Mouse (Mus musculus) embryonic facial prominence, embryonic 12.5 days (tissue): ENCODE data around the gene Stox2. TPM values are rescaled to one million over a fixed set of nuclear protein-coding genes. Genes with fewer than 3 reads are reported as not detected.

Experiments used
- ATAC-seq: fragments of 200-750 bp; cut with Nextera tagmentation; 2 replicates; pipeline ENCODE4 v1.8.0; 2017; ENCODE audit not compliant: insufficient number of reproducible peaks, insufficient read depth, low FRiP score, low TSS enrichment
- H3K27ac ChIP-seq: fragments of 300-500 bp; sonication (generic); 2 replicates; pipeline ENCODE4 v1.5.1; 2016; ENCODE audit warnings: mild to moderate bottlenecking
- H3K27me3 ChIP-seq: fragments of 300-500 bp; sonication (generic); 2 replicates; pipeline ENCODE4 v1.6.1; 2016; ENCODE audit warnings: mild to moderate bottlenecking, moderate library complexity
- H3K36me3 ChIP-seq: fragments of 300-500 bp; sonication (generic); 2 replicates; pipeline ENCODE4 v1.6.1; 2016; ENCODE audit warnings: mild to moderate bottlenecking
- H3K4me1 ChIP-seq: fragments of 300-500 bp; sonication (generic); 2 replicates; pipeline ENCODE4 v1.6.1; 2016
- H3K4me2 ChIP-seq: fragments of 300-500 bp; sonication (generic); replicated peaks from 2 replicates; pipeline ENCODE4 v1.6.1; 2016; ENCODE audit warnings: mild to moderate bottlenecking, moderate library complexity
- H3K4me3 ChIP-seq: fragments of 300-500 bp; sonication (generic); 2 replicates; pipeline ENCODE4 v1.5.1; 2016; ENCODE audit warnings: mild to moderate bottlenecking
- H3K9ac ChIP-seq: fragments of 300-500 bp; sonication (generic); 2 replicates; pipeline ENCODE4 v1.6.1; 2016; ENCODE audit warnings: mild to moderate bottlenecking, moderate library complexity
- H3K9me3 ChIP-seq: fragments of 300-500 bp; sonication (generic); 2 replicates; pipeline ENCODE4 v1.6.1; 2016; ENCODE audit warnings: mild to moderate bottlenecking, moderate library complexity
- WGBS: fragments of 180-500 bp; shearing (Covaris S2); methylation state at CpG from one replicate; pipeline ENCODE4 v1.1.7; 2016; 5-methylcytosine and 5-hydroxymethylcytosine counted together
- polyA plus RNA-seq: library from polyadenylated mRNA; unstranded; fragments of >200 nt; fragmentation: Nextera tagmentation; extraction: Ambion mirVana; gene quantifications from 2 replicates; pipeline ENCODE4 v1.2.1, GENCODE M21; 2016

The Stox2 gene
- polyA plus RNA-seq, 1 experiment from 2014 or later: 23.9 TPM

GRCm38 (mm10) chr8:47154521-47154920, 291.6 kb downstream of the Stox2 start:
- Histone ChIP-seq H3K27me3 (no peaks in the 10 kb centered on the region), H3K4me3 (no peak overlapping the region), H3K27ac (no peak overlapping the region), H3K9ac (no peak overlapping the region), H3K4me2 (no peak overlapping the region), H3K9me3 (peaks cover 11% of the 10 kb centered on the region), H3K36me3 (no peaks in the 10 kb centered on the region), H3K4me1 (no peaks in the 10 kb centered on the region)
- 95% methylated on average over 2 of the region's 2 CpGs for WGBS
- no peak for ATAC-seq

DNA sequence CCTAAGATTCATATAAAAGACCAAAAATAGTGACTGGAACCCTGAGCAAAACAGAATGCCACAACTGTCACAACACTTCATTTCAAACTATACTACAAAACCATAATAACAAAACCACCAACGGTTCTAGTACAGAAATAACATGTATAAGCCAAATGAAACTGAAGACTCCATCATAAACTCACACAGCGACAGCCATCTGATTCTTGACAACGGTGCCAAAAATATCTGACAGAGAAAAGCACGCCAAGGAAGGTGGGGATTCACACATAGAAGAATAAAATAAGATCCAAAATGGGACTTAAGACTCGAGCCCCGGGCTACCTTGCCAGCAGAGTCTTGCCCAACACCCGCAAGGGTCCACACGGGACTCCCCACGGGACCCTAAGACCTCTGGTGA, 300.9 kb downstream of the Stox2 start:
- no peaks in the 10 kb centered on the region for H3K36me3 ChIP-seq
- H3K4me2 ChIP-seq: no peak overlapping the region
- H3K4me1 ChIP-seq: no peaks in the 10 kb centered on the region
- no peaks in the 10 kb centered on the region for H3K9me3 ChIP-seq
- ATAC-seq: no peak
- no peaks in the 10 kb centered on the region for H3K27me3 ChIP-seq
- WGBS: 91% methylated on average over 9 of the region's 9 CpGs
- H3K27ac ChIP-seq: no peak overlapping the region
- no peak overlapping the region for H3K4me3 ChIP-seq
- H3K9ac ChIP-seq: no peak overlapping the region

DNA sequence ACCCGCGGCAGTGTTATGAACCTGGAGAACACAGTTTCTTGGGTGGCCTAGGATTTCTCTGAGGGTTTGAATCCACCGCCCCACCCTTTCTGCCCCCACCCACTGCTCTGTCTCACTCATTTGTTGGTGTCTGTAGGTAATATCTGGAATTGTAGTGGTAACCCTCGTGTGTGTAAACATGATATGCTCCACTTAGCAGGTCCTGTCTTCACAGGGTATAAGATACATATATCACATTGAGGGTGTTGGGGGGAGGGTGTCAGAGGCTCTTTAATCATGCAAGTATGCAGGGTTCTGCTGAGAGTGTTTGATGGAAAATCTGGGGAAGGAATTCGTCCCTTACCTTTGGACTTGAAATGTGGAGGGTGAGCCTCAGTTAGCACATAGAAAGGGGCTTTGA, 310.1 kb downstream of the Stox2 start:
- Histone ChIP-seq H3K4me3 (no peak overlapping the region), H3K9me3 (no peaks in the 10 kb centered on the region), H3K4me1 (peaks cover 17% of the 10 kb centered on the region; the same call in 1 of the 2 replicates), H3K9ac (no peak overlapping the region), H3K4me2 (peak overlapping the region; percentile 53), H3K27ac (no peak overlapping the region), H3K36me3 (no peaks in the 10 kb centered on the region), H3K27me3 (no peaks in the 10 kb centered on the region)
- no peak for ATAC-seq
- 22% methylated on average over 5 of the region's 5 CpGs for WGBS

DNA sequence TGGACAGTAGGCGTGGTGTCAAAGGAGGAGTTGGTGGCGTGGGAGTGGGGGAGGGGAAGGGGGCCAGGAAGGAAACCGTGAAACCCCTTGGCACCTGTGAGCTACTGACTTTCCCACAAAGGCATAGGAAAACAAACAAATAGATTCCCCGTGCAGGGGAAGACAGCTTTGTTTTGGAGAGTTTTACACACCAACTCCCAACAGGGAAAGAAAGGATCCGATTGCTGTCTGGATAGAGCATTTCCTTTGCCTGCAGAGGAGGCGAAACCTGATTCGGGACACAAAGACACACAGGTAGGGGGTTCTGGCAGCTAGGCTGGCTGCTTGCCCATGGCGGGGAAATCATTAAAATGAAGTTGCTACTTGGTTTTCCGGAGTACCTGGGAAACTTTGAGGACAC, 310.6 kb downstream of the Stox2 start:
- H3K4me3 ChIP-seq: peak overlapping the region; percentile 25
- no peak for ATAC-seq
- H3K4me1 ChIP-seq: peaks cover 17% of the 10 kb centered on the region; the same call in 1 of the 2 replicates
- H3K27ac ChIP-seq: no peak overlapping the region
- no peaks in the 10 kb centered on the region for H3K9me3 ChIP-seq
- 3% methylated on average over 9 of the region's 9 CpGs for WGBS
- no peak overlapping the region for H3K9ac ChIP-seq
- H3K4me2 ChIP-seq: peak overlapping the region; percentile 53
- no peaks in the 10 kb centered on the region for H3K27me3 ChIP-seq
- no peaks in the 10 kb centered on the region for H3K36me3 ChIP-seq

- Histone ChIP-seq H3K4me3 (0 out of 2 replicates have a peak overlapping the region, but pooled peaks have one; percentile 25), H3K27me3 (no peaks in the 10 kb centered on the region), H3K9me3 (no peaks in the 10 kb centered on the region), H3K4me2 (peak overlapping the region; percentile 53), H3K4me1 (peaks cover 17% of the 10 kb centered on the region; the same call in 1 of the 2 replicates), H3K36me3 (no peaks in the 10 kb centered on the region), H3K27ac (no peak overlapping the region), H3K9ac (no peak overlapping the region)
- 15% methylated on average over 11 of the region's 11 CpGs for WGBS
- ATAC-seq: 0 out of 2 replicates have a peak, but pooled peaks have one; percentile 35
Measured at GRCm38 (mm10) chr8:47134736-47135135, 311.4 kb downstream of the Stox2 start.

DNA sequence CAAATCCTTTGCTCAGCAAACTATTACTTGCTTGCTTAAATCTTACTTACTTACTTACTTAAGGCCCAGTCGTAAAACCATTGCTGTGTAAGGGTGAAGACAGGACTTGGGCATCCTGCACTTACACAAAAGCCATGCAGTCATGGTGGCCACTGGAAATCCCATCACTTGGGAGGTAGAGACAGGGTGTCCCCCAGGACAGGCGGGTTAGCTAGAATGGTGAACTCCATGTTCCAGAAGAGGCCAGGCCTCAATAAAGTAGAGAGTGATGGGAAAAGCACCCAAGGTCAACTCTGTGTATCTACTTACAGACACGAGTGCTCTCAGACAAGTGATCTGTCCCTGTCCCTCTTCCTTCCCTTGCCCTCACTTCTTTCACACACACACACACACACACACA, 312.8 kb downstream of the Stox2 start:
- no peaks in the 10 kb centered on the region for H3K9me3 ChIP-seq
- H3K4me3 ChIP-seq: no peak overlapping the region
- H3K9ac ChIP-seq: no peak overlapping the region
- H3K36me3 ChIP-seq: no peaks in the 10 kb centered on the region
- no peak for ATAC-seq
- no peaks in the 10 kb centered on the region for H3K27me3 ChIP-seq
- H3K4me2 ChIP-seq: no peak overlapping the region
- H3K4me1 ChIP-seq: peaks cover 17% of the 10 kb centered on the region; the same call in 1 of the 2 replicates
- H3K27ac ChIP-seq: no peak overlapping the region
- 83% methylated on average over 3 of the region's 3 CpGs for WGBS

Other genes starting within 250 kb of the Stox2 start
- 40.6 and 42.3 TPM in 2 replicates for gene Trappc11, start 87.1 kb upstream of the Stox2 start, polyA plus RNA-seq
- 42.1 and 45.1 TPM in 2 replicates for gene Rwdd4a, start 87.3 kb upstream of the Stox2 start, polyA plus RNA-seq
- gene Ing2, start 229.2 kb upstream of the Stox2 start, polyA plus RNA-seq: 16.6 and 18.9 TPM in 2 replicates